Mouse (Mus musculus) retina, embryonic 14.5 days (tissue): ENCODE results near the gene Lamb2.
A peak's percentile ranks its signal among the peaks of the same experiment; 100 is the strongest.

Experiments
- DNase-seq: peaks from one replicate; pipeline ENCODE4 v3.0.0-alpha.2; 2015; ENCODE audit warnings: low spot score

The Lamb2 gene

DNA sequence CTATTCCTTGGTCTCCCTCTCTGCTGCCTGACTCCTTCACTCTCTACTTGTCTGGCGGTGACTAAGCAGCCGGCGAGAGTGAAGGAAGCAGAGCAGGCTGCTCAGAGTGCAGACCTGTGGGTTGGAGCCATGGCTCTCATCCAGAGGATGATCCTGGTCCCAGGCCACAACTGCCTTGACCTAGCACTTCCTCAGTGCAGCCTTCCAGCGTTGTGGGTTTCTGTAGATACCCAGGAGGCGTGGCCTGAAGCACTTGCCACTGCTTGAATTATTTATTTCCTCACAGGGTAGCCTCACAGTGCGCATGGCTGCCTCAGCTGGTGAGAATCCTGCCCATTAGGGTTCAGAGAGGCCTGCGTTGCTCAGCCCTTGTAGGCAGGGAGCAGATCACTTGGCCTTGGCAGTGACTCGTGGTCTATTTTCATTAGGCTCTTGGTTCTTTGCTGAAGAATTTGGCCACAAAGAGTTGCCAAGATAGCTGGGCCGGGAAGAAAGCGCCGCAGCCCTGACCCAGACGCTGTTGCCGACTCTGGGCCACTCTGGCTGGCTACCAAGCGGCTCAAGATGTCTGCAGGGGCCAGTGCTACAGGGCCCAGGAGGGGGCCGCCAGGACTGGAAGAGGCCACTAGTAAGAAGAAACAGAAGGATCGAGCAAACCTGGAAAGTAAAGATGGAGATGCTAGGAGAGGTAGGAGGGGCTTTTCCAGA lies 12.7 kb downstream of the Lamb2 start:
- no peak for DNase-seq

GRCm38 (mm10) chr9:108493246-108493645 lies 13.7 kb downstream of the Lamb2 start:
- no peak for DNase-seq

DNA sequence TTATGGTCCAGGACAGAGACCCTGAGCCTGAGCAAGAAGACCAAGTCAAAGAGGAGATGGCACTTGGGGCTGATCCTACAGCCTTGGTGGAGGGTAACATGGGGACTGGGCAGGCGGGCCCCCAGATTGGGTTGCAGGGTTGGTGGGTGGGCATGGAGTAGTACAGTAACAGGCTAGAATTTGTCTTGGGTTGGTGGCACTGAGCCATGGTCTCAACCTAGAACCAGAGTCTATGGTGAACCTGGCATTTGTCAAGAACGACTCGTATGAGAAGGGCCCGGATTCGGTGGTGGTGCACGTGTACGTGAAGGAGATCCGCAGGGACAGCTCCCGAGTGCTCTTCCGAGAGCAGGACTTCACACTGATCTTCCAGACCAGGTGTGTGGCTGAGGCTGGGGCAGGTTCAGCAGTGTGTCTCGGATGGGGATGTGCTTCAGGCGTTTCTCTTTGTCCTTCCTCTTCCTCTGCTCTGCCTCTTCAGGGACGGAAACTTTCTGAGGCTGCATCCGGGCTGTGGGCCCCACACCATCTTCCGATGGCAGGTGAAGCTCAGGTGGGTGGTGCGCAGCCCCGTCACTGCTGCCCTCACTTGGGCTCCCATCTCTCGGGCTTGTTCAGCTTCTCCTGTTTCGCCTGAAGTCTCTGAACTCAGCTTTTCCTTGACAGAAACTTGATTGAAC lies 14.8 kb downstream of the Lamb2 start:
- no peak for DNase-seq

DNA sequence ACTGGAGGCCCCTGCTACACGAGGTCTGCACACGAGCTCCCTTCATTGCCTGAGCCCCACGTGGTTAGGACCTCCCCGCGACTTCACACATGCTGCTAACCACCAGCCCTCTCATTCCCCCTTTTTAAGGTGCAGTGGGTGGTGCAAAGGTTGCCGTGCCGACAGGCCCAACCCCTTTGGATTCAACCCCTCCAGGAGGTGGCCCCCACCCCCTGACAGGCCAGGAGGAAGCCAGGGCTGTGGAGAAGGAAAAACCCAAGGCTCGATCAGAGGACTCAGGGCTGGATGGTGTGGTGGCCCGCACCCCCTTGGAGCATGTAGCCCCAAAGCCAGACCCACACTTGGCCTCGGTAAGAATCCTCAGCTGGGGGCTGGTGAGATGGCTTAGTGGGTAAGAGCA lies 15.4 kb downstream of the Lamb2 start:
- no peak for DNase-seq

- DNase-seq, result no peak
These were observed 19.7 kb downstream of the Lamb2 start for GRCm38 (mm10) chr9:108499231-108499630.

- no peak for DNase-seq
These were observed 20.4 kb downstream of the Lamb2 start for GRCm38 (mm10) chr9:108499943-108500342.

GRCm38 (mm10) chr9:108506901-108507300 lies 27.4 kb downstream of the Lamb2 start:
- DNase-seq, result no peak

DNA sequence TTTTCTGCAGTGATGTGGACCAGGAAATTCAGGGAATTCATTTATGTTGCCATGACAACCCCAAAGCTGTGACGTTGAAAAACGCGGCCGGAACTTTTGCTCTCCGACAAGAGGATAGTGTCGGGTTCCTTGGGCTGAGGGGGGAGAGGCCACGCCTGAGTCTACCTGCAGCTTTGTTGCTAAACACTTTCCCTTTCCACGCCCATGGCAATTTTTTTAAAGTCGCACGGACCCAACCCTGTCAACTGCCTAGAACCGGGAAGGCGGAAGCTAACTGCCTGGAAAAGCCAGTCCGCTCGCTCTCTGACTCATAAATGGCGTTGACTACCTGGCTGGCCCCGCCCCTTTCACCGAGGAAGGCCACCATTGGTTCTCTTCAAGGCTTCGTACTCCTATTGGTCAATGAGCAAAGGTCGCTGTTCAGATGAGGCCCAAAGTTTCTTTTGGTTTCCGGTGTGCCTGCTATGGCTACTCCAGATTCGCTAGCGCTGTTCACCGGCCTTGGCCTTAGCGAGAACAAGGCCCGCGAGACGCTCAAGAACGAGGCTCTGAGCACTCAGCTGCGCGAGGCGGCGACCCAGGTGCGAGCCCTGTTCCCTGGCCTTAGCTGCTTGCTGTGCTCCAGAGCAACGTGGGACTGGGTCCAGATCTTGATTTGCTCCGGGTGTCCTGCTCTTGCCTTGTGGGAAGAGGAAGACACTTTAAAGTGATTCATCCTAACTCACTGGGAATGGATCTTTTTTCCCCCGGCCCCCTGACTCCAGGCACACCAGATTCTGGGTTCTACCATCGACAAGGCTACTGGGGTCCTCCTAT lies 28.3 kb downstream of the Lamb2 start, which contains the start of gene Qars:
TSS of gene Qars (plus strand) at position 88 of the 816 bp plus-strand sequence.
- DNase-seq, result peak; percentile 97

GRCm38 (mm10) chr9:108508776-108509175 lies 29.2 kb downstream of the Lamb2 start:
- no peak for DNase-seq

GRCm38 (mm10) chr9:108516380-108517251 lies 37.1 kb downstream of the Lamb2 start, which contains the start of gene Qrich1:
Gene Qrich1, plus strand, starts transcription at chr9:108516806.
- peak; percentile 99 for DNase-seq

GRCm38 (mm10) chr9:108517253-108517930 lies 37.9 kb downstream of the Lamb2 start:
- peak; percentile 85 for DNase-seq

GRCm38 (mm10) chr9:108517931-108518332 lies 38.4 kb downstream of the Lamb2 start:
- DNase-seq, result peak; percentile 63

DNA sequence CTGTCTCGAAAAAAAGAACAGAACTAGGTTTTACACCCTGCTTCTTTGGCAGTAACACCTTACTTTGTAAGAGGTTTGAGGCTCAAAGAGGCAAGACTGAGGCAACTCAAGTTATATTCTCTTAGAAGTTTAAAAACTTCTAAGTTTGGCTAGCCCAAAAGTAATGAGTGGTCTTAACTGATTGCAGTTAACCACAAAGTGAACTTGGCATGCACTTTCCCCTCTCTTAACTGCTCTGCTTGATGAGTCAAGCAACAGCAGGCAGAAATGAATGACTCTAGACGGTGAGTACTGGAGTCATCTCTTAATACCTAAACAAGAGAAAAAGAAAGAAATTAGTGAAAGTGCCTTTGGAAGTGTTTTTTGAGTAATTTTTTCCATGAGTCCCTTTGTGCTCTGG lies 42.1 kb downstream of the Lamb2 start:
- no peak for DNase-seq

DNA sequence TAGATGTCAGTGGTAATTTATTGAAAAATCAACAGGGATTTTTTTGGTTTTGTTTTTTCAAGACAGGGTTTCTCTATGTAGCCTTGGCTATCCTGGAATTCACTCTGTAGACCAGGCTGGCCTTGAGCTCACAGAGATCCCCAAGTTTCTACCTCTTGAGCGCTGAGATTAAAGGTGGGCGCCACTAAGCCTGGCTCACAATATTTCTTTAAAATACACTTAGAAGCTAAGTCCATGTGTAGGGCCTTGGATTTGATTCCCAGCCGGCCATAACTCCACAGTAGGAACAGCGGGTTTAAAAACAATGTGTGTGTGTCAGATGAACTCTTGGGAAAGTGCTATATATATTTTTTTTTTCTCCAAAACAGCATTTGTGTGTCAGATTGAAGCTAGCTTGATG lies 43.8 kb downstream of the Lamb2 start:
- DNase-seq, result no peak

- DNase-seq, result no peak
These were observed 45.9 kb downstream of the Lamb2 start for GRCm38 (mm10) chr9:108525400-108525799.

DNA sequence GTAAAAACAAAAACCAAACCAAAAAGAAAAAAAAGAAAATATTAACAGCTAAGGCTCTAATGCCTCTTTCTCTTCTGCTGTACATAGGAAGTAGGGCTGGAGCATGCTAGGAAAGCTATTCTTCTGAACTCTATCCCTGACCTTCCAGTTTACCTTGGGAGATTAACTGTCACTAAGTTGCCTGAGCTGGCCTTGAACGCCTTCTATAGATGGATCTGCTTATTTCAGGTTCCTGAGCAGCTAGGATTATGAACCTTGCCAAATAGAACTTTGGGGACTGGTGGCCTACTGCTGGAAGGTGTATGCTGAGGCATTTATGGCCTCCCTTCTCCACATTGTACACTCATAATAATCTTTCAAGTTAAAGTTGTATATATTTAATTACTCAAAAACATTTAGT lies 51.4 kb downstream of the Lamb2 start:
- no peak for DNase-seq

GRCm38 (mm10) chr9:108531496-108531895 lies 52.0 kb downstream of the Lamb2 start:
- DNase-seq, result no peak
